Mouse (Mus musculus) right cerebral cortex, postnatal 4 days (tissue): Measurements from ENCODE around the gene Fcho2.

Experiments used
- DNase-seq: peaks from one replicate; pipeline ENCODE4 v3.0.0-alpha.2; 2022

The Fcho2 gene

DNA sequence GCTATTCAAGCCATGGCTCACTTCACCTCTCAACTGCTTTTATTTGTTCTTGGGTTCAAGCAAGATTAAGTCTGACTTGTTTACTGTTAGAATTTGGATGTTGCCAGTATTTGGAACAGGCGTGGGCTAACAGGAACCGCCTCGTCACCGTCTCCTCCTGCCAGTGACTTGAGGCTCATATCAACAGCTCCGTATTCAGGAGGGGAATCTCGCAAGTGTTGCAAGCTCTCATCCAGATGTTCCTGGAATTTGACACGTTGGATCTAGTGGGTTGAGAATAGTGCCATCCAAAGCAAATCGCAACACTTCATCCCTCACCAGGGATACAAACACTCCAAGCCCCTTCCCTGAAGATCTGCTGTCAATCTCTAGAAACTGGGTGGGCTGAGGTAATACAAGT, 105.0 kb downstream of the Fcho2 start:
- no peak for DNase-seq

DNA sequence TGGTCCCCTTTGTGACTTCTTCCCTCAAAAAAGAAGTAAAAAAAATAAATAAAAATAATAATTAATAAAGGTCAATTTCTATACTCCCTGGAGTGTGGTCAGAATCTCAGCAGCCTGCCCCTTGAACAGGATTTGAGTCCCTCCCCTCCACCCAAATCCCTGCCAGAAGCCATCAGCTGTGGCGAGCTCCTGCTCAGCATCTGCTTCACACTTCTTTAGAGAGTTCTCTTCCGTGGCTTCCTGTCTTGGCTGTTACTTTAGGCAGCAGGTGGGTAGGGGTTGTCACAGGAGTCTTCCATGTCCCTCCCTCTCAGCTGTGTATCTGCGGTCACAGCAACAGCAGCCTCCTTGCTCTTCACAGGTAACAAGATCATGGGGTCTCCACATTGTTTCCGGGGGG, 109.7 kb downstream of the Fcho2 start:
- DNase-seq = no peak

DNA sequence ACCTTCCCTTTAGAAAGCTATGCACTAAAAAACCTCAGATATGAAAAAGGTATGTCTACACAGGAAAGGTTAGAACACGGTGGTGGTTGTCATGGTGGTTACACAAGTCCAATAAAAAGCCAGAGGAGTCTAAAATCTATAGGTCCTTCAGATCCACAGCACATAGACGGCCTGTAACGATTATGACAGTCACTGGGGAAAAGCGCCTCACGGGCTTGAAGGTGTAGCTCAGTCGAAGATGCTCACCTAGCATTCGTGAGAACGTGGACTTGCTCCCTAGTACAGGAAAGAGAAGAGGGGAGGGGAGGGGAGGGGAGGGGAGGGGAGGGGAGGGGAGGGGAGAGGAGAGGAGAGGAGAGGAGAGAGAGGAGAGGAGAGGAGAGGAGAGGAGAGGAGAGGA, 111.5 kb downstream of the Fcho2 start:
- DNase-seq = no peak

DNA sequence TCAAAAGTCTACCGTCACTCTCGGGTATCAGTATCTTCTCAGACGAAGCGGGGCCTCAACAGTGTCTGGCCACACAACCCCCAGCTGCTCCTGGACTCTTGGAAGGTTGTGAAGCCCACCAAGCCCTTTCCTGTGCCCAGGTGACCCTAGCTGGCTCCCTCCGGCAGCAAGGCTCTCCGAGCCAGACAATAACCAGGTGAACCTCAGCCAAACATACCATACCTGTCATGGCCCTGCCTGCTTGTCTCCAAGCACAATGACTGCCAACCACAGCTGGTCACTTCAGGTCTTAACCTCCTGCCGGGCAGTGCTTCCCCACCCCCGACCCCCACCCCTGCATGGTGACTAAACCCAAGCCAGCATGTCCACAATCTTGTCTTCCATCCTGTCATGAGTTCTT, 112.9 kb downstream of the Fcho2 start:
- DNase-seq = no peak

DNA sequence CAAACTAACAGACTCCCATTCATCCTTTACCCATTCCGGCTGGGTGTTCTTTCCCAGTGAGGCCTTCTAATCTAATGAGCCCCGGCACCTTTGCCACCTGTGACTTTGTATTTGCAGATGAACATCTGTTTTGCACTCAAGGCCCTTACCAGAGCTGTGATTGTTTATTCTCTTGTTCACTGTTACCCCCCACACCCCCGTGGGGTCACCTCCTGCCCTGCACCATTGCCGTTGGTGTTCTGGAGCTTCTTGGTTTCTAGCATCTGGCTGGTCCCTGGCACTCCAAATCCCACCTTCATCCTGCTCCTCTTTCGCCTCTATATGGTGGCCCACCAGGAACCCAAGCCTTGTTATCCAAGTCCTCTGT, 114.0 kb downstream of the Fcho2 start:
- no peak for DNase-seq

DNA sequence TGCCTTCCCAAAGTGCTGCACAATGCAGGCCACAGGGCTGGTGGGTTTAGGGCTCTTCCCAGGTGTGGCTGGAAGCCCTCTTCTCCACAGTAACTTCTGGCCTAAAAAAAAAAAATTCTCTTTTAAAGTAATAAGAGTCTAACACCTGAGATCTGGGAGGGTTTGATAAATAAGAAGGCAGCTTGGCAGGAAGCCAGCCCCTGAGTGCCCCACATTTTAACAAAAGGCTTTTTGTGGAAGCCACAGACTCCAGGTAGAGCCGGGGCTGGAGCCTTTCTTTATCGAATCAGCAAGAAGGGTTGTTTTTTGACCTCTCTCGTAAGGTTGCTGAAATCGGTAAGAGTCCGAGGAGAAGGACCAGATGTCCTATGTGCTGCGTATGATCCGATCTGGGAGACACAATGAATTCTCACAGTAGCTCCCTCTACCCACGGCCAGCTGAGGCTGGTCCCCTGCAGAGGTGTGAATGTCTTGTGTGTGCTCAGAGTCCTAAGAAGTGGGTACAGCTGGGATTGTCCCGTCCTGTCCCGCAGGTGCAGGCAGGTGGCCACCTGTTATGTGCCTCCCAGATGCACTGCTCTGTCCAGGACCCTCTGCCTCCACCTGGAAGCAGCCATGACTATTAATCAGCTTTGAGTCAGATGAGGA, 114.5 kb downstream of the Fcho2 start:
- no peak for DNase-seq

DNA sequence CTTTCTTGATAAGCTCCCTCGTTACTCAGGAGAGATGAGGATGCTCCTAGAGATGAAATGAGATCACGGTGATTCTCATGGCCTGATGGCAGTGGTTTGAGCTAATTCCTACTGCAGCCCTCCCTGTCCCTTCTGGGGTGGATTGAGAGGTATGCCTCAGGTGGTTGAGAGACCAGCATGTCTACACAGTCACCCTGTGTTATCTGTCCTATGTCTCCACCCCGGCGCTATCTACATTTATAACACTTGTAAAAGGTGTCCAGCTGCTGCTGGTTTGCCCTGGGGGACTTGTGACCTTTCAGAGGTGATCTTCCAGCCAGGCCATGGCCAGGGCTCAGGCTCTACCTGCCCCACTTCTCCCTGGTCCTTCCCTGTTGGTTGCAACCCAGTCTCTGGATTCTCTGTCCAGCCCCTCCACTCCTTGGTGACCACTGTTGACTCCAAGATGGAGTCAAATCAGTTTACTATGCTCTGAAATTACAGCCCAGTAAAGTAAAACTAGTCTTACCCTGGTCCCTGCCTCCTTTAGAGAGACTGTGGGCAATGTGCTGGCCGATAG, 115.2 kb downstream of the Fcho2 start:
- DNase-seq = no peak

DNA sequence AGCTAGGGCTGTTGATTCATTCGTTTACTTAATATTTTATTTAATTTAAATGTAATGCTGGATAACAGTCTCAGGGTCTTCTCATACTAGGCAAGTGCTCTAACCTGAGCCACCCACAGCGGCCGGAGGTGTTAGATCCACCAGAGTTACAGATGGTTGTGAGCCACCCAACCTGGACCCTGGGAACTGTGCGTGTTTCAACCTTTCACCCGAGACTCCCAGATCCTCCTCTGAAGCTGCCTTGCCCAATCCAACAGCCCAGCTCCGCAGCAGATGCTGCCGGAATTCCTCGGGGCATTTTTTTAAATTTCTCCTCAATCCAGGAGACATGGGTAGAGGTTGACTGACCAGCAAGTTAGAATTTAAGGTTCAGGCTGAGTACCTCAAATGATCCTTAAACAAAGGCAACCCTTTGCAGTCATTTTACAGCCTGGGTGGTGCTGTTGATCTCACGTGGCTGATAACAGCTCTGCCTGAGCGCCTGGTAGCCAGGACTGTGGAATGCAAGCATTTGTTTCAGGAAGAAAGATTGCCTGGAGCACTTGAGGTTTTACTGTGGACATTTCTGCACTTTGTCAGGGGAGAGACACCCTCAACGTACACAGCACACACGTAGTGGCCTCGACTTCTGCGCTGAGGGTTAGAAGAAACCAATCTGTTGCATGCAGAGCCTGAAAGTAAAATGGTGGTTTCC, 116.1 kb downstream of the Fcho2 start:
- DNase-seq = no peak

DNA sequence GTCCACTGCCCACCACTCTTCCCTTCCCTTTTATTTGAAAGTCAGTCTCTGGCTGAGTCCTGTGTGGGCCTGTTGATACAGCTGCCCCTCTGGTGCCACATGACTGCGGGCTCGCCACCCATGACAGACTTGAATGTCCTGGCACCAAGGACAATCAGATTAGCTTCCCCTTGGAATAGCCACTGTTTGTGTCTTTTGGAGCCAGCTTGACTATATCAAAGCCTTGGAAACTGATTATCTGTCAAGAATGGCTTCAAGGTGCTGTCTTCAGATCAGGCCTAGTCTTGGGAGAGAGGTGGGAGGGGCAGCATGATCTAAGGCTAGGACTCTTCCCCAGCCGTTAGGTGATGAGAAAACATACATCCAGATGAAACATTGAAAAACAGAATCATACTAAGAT, 118.5 kb downstream of the Fcho2 start:
- DNase-seq = no peak

DNA sequence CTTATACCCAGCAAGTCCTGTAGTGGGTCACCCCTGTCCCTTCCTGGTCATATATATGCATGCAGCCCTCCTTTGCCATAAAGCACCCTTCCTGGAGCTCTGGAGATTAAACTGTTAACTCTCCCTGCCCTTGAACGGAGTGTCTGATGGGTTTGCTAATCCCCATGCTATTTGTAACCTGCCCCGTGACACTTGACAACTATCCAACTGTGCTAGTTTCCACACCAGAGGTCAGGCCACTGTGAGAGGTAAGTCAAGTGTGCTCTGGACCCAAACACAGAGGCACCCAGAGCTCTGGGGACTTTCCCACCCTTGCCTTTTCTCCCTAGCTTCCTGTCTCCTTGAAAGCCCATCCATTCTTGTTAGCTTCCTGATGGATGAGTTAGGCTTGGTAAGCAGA, 119.7 kb downstream of the Fcho2 start:
- DNase-seq = no peak

DNA sequence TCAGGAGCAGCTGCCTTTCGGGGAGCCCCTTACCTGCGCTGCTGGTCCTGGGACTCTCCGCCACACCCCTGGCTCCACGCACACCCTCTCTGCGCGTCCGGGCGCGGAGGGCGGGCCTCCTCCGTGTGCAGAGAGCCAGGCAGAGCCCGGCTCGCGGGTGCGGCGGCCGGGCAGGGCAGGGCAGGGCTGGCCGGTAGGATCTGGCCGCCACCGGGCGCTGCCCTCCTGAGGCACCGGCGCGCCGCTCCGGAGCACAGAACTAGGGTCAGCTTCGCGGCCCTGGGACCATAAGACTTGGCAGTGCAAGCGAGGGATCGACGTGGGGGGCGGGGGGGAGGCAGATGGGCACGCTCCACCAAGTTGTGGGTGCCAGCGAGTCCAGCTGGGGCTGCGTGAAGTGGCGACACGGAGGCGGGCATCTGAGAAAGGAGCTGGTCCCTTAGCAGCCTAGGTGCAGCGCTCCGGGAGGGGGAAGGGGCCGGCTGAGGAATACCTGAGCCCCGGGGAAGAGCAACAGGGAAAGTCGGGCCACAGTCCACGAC, 120.4 kb downstream of the Fcho2 start, which contains the start of gene Tmem171:
Gene Tmem171 (minus strand): TSS at position 62 of the 542 bp plus-strand sequence.
- no peak for DNase-seq

DNA sequence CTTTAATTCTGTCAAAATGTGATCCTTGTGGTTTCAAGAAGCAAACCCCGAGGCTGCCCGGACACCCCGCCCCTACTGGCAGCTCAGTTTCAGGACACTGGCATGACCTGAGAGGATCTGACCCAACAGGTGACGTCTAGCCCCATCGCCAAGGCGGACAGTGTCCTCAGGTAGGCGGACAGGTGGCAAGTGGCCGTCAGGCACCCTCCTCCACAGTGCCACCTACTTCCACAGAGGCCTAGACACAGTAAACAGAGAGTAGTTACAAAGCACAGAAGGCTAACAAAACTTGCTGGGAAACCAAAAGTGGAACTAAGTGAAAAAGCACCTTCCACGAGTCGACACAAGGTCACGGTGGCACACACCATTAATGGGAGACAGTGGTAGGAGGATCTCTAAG, 121.9 kb downstream of the Fcho2 start:
- DNase-seq = no peak

DNA sequence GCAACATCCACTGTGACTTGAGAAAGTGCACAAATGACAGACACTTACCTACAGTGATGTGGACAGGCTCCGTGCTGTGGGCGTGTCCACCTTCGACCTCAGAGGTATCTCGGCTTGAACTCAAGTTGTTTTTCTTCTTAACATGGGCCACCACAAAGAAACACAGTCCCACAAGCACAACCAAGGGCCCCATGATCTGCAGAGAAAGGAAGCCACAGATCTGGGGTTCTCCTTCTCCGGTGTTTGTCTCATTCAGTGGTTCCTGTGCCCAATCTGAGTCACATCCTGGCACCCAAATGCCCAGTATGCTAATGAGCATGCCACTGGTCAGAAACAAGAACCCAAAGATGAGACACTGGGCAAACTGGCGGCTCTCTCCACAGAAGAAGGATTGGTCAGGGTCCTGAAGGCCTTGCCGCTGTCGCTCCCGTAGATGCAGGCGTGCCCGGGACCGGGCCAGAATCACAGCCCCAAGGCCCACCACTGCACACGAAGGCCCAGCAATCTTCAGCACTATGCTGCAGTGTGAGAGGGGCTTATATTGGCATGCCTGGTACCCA, 123.2 kb downstream of the Fcho2 start:
- DNase-seq = no peak

DNA sequence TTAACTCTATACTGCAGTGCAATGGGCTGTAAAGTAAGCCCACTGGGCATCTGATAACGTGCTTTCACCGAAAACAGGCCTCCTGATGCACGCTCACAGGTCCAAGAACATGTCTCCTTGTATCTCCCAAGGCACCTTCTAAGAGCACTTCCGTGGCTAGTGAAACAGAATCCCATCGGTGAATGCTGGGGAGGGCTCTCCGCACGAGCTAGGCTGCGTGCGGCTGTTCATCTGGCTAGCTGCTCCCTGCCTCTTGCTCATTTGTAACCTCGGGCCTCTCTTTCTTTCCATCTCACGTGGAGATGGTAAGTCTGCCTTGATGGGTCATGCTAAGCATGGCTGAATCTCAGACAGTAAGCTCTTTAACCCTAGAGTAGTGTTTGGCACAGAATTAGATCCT, 124.4 kb downstream of the Fcho2 start:
- no peak for DNase-seq

DNA sequence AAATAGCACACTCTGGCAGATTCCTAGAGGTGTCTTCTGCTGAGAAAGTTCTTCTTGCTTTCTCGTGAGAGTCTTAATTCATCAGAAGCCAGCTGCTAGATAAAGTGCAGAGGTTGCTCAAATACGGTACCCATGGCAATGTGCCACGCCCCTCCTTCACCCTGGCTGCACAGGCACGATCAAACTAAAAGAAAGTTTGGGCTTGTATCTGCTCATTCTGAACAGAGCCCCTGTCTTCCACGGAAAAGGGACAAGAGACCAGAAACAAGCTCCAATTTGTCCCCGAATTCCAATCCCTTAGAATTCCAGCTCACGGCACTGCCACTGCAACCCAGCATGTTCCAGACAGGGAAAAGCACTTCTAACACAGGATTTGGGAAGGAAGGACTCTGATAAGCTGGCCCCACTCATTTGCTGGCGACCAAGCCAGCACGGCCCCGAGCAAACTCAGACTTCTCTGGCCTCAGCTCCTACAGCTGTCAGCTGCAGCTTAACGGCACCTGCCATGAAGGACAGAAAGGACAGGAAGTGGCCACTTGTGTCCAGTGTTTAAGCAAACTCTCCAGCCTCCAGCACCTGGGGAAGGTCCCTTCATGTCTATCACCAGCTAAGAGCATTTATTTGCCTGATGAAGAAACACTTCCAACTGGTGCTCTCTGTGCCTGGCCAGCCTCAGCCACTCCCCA, 125.5 kb downstream of the Fcho2 start:
- no peak for DNase-seq

DNA sequence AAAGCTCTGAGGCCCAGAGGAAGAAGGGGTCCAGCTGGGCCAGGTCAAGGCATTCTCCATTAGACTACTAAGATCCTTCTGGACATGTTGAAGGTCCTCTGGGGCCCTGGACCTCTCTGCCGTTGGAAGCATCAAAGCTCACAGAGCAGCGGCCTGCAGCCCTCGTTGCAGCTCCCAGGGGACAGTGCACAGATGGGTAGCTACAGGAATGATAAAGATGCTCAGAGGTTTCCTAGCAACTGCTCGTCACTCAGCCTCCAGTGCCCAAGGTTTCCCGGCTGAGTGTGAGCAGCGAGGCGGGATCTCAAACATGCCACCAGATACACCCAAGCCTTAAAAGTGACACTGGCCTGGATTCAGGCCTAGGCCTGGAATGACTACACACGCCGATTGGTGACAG, 127.3 kb downstream of the Fcho2 start:
- no peak for DNase-seq

DNA sequence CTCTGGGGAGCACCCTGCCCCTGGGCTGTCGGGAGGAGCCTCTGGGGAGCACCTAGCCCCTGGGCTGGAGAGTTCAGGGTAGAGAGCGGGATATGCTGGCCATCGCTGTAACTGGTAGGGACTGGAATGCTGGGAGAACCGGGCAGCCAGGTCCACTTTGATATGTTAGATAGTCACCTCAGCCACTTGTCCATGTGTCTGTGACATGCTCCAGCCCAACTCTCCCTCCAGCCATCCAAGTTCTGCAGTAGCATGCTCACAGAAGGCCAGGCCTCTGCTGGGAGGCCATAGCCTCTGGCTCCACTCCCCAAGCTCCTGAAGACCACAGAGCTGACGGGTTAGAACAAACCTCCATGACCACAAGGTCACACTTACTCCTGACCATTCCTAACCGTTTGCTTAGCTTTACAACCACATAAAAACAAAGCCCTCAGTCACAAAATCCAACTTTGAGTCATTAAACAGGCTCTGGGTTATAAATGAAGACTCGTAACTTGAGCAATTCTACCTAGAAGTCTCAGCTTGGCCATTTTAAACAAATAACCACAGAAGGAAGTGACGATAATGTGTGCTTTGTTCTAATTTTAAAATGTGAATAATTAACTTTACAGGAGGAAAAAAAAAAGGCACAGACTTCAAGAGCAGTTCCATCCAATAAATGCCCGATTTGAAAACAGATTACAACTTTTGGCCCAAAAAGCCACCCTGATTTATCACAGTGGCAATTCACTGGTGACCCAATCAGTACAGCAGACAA, 130.9 kb downstream of the Fcho2 start:
- no peak for DNase-seq

DNA sequence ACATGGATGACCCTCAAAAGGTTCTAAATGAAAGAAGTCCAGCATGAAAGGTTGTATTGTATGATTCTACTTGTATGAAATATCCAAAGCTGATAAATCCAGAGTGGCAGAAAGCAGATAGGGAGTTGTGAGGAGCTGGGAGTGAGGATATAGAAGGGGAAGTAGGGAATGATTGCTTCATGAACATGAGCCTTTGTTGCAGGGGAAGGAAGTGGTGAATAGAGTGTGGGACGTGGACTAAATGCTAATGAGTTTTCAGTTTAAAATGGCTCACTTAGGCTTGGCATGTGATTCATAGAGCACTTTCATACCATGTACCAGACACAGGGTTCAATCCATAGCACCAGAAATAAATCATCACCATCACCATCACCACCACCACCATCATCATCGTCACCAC, 131.8 kb downstream of the Fcho2 start:
- no peak for DNase-seq

DNA sequence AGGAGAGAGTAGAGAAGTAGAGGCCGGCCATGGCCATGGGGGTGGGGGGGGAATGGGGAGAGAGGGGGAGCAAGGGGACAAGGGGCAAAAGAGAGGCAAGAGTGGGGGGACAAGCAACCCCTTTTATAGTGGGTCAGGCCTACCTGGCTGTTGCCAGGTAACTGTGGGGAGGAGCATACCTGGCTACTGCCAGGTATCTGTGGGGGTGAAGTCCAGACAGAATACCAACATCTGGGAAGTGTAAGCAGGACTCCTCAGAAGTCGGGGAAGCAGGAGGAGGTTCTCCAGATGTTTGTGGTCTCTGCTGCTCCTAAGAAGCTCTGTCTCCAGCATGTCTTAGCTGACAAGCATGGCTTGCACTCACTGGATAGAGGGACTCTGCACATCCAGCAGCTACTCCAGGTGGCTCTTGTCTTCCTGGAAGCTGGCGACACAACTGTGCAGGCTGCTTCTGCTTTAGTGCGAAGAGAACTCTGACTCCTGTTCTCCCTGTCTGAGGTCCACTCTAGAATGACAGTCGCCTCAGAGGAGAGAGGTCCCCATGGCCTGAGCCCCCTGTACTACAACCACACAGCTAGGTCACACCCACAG, 134.7 kb downstream of the Fcho2 start:
- DNase-seq = no peak

DNA sequence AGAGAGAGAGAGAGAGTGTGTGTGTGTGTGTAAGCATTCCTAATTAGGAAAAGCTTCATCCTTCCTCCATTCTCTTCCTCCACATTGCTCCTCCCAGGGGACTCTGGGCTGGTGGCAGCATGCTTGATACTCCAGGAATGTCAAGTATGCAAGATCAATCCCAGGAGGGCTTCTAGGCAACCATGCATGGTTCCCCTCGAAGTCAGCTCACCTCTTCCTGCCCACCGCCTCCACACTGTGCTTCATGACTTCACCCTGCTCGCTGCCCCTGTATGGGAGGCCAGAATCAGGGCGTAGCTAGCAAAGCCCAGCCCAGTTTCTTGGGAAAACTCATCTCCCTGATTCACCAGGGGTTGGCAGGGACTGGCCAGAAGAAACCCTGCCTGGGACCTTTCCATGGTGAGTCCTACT, 135.6 kb downstream of the Fcho2 start:
- no peak for DNase-seq

DNA sequence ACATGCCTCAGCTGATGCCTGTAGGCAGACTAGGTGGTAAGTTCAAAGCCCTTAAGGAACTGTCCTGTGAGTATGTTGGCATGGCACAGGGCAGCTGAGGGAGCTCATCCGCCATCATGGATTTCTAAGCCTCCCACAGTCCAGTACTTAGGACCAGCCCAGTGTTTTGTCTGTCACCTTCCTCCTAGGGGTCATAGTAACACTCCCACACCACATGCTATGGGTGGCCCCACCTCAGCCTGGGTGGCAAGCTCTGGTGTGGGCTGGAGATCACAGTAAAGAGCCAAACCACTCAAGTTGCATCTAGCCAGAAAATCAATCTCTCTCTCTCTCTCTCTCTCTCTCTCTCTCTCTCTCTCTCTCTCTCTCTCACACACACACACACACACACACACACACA, 136.0 kb downstream of the Fcho2 start:
- DNase-seq = no peak

DNA sequence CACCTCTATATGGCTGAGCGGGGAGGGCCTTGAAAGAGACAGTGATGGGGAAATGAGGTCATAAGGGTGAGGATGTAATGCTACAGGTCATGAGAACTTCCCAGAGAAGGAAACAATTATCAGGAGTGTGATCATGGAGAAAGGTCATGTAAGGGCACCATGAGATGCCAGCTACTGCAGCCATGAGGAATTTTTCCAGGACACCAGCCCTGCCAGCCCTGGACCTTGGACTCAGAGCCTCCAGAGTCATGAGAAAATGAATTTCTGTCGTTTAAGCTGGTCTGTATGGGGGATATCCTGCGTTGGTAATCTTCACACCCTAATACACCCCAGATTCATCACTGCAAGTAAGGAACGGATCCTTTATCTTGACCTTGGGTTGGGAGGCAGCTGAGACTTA, 141.3 kb downstream of the Fcho2 start:
- DNase-seq = no peak
